Mouse (Mus musculus) heart, embryonic 13.5 days (tissue): ENCODE results near the gene Wipf1. TPM values are rescaled to one million over a fixed set of nuclear protein-coding genes. Genes with fewer than 3 reads are reported as not detected.

ENCODE experiments used
- ATAC-seq: fragments of 200-750 bp; cut with Nextera tagmentation; 2 replicates; pipeline ENCODE4 v1.8.0; 2017; ENCODE audit warnings: moderate TSS enrichment; ENCODE audit not compliant: insufficient number of reproducible peaks, low FRiP score, low TSS enrichment; ENCODE audit errors: extremely low read depth
- H3K27ac ChIP-seq: fragments of 300-500 bp; sonication (generic); replicated peaks from 2 replicates; pipeline ENCODE4 v1.5.1; 2015; ENCODE audit warnings: moderate library complexity, mild to moderate bottlenecking, inconsistent platforms
- H3K27me3 ChIP-seq: fragments of 300-500 bp; sonication (generic); replicated peaks from 2 replicates; pipeline ENCODE4 v1.6.1; 2015; ENCODE audit warnings: mild to moderate bottlenecking, inconsistent platforms
- H3K36me3 ChIP-seq: fragments of 300-500 bp; sonication (generic); 2 replicates; pipeline ENCODE4 v1.6.1; 2015; ENCODE audit warnings: mild to moderate bottlenecking, inconsistent platforms
- H3K4me1 ChIP-seq: fragments of 300-500 bp; sonication (generic); 2 replicates; pipeline ENCODE4 v1.6.1; 2015; ENCODE audit warnings: inconsistent platforms
- H3K4me2 ChIP-seq: fragments of 300-500 bp; sonication (generic); 2 replicates; pipeline ENCODE4 v1.6.1; 2015; ENCODE audit warnings: inconsistent platforms, mild to moderate bottlenecking, moderate library complexity
- H3K4me3 ChIP-seq: fragments of 300-500 bp; sonication (generic); 2 replicates; pipeline ENCODE4 v1.5.1; 2015; ENCODE audit warnings: moderate library complexity, mild to moderate bottlenecking, inconsistent platforms
- H3K9ac ChIP-seq: fragments of 300-500 bp; sonication (generic); 2 replicates; pipeline ENCODE4 v1.6.1; 2015; ENCODE audit warnings: inconsistent platforms, mild to moderate bottlenecking, moderate library complexity
- H3K9me3 ChIP-seq: fragments of 300-500 bp; sonication (generic); 2 replicates; pipeline ENCODE4 v1.6.1; 2016; ENCODE audit warnings: inconsistent platforms
- WGBS: fragments of 180-500 bp; shearing (Covaris S2); methylation state at CpG from one replicate; pipeline ENCODE4 v1.1.7; 2015; ENCODE audit warnings: mixed read lengths; 5-methylcytosine and 5-hydroxymethylcytosine counted together
- polyA plus RNA-seq: library from polyadenylated mRNA; unstranded; fragments of >200 nt; fragmentation: Nextera tagmentation; extraction: Ambion mirVana; gene quantifications from 2 replicates; pipeline ENCODE4 v1.2.1, GENCODE M21; 2015

Wipf1 gene
- polyA plus RNA-seq, 1 experiment from 2014 or later = 5.0 TPM

GRCm38 (mm10) chr2:73467071-73467851, 62.3 kb downstream of the Wipf1 start:
- H3K27ac ChIP-seq = no peak overlapping the region
- H3K4me2 ChIP-seq = no peak overlapping the region
- H3K36me3 ChIP-seq = no peaks in the 10 kb centered on the region
- no peak overlapping the region for H3K4me3 ChIP-seq
- WGBS = 65% methylated on average over 7 of the region's 7 CpGs
- no peak overlapping the region for H3K9ac ChIP-seq
- H3K27me3 ChIP-seq = no peaks in the 10 kb centered on the region
- H3K9me3 ChIP-seq = no peaks in the 10 kb centered on the region
- no peak for ATAC-seq
- H3K4me1 ChIP-seq = peaks cover 26% of the 10 kb centered on the region

DNA sequence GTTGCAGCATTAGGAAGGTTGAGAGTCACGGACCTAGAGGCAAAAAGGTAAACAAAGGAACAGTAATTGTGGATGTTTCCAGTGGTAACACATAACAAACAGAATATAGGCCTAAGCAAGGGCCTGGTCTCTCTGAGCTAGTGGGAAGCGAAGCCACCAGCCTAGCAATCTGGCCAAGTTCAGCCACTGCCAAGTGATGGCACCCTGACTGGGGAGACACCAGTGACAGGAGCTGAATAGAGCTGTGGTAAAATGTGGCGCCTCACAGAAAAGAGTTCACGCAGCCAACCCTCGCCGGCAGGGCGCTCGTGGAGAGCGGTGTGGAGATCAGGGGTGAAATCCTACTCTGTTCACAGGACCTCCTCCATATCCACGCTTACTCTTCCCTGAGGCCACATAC, 63.1 kb downstream of the Wipf1 start:
- no peaks in the 10 kb centered on the region for H3K36me3 ChIP-seq
- H3K9ac ChIP-seq = no peak overlapping the region
- no peaks in the 10 kb centered on the region for H3K9me3 ChIP-seq
- WGBS = 90% methylated on average over 10 of the region's 10 CpGs
- no peak overlapping the region for H3K4me3 ChIP-seq
- peaks cover 26% of the 10 kb centered on the region for H3K4me1 ChIP-seq
- H3K27me3 ChIP-seq = no peaks in the 10 kb centered on the region
- no peak for ATAC-seq
- H3K27ac ChIP-seq = no peak overlapping the region
- H3K4me2 ChIP-seq = no peak overlapping the region

GRCm38 (mm10) chr2:73463431-73464194, 65.9 kb downstream of the Wipf1 start:
- no peak for ATAC-seq
- H3K4me3 ChIP-seq = no peak overlapping the region
- no peak overlapping the region for H3K9ac ChIP-seq
- no peak overlapping the region for H3K4me2 ChIP-seq
- WGBS = 20% methylated on average over 7 of the region's 7 CpGs
- no peaks in the 10 kb centered on the region for H3K27me3 ChIP-seq
- no peaks in the 10 kb centered on the region for H3K9me3 ChIP-seq
- peaks cover 27% of the 10 kb centered on the region for H3K4me1 ChIP-seq
- H3K36me3 ChIP-seq = no peaks in the 10 kb centered on the region
- H3K27ac ChIP-seq = peak overlapping the region; percentile 28

DNA sequence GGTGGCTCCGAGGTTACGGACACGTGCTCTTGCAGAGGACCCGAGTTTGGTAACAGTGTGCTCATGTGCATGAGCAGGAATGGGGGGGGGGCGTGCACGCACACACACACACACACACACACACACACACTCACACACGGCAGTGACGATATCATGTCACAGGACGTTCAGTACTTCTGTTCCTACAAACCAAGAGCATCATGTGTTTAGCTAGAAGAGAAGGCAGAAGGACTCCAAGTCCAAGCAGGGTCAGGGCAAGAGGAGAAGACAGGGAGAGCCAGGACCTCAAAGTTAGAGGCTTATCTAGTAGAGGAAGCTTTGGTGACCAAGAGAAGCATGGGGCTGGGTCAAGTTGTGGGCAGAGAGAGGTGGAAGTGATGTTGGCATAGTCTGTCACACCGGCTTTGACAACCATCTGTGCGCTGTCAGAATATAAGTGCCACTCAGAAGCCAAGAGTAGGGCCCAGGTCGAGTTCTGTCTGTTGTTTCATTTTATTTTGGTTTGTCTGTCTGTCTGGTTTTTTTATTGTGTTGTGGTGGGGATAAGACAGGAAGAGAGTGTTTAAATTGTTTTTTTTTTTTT, 66.7 kb downstream of the Wipf1 start:
- 79% methylated on average over 12 of the region's 12 CpGs for WGBS
- H3K27me3 ChIP-seq = no peaks in the 10 kb centered on the region
- no peak for ATAC-seq
- no peaks in the 10 kb centered on the region for H3K9me3 ChIP-seq
- peaks cover 27% of the 10 kb centered on the region for H3K4me1 ChIP-seq
- H3K4me3 ChIP-seq = no peak overlapping the region
- no peak overlapping the region for H3K4me2 ChIP-seq
- no peak overlapping the region for H3K9ac ChIP-seq
- H3K36me3 ChIP-seq = no peaks in the 10 kb centered on the region
- H3K27ac ChIP-seq = no peak overlapping the region

DNA sequence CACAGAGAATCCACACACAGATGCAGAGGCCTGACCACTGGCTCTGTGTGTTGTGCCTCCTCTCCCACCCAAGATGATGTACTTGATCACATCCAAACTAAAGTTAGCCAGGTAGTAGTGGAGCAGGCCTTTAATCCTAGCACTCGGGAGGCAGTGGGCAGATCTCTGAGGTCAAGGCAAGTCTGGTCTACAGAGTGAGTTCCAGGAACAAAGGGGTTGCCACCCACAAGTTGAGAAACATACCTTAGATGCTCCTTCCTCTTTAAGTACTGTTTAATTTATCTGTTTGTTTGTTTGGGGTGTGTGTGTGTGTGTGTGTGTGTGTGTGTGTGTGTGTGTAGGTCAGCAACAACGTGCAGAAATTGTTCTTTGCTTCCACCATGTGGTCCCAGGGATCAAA, 67.3 kb downstream of the Wipf1 start:
- Histone ChIP-seq H3K9ac (no peak overlapping the region), H3K36me3 (no peaks in the 10 kb centered on the region), H3K4me3 (no peak overlapping the region), H3K4me1 (peaks cover 27% of the 10 kb centered on the region), H3K9me3 (no peaks in the 10 kb centered on the region), H3K27me3 (no peaks in the 10 kb centered on the region), H3K4me2 (no peak overlapping the region), H3K27ac (no peak overlapping the region)
- no peak for ATAC-seq
- WGBS = 71% methylated on average over 2 of the region's 2 CpGs

GRCm38 (mm10) chr2:73460168-73460567, 69.4 kb downstream of the Wipf1 start:
- ATAC-seq = no peak
- Histone ChIP-seq H3K4me3 (no peak overlapping the region), H3K9me3 (no peaks in the 10 kb centered on the region), H3K4me2 (no peak overlapping the region), H3K9ac (no peak overlapping the region), H3K27me3 (no peaks in the 10 kb centered on the region), H3K27ac (no peak overlapping the region), H3K4me1 (peaks cover 27% of the 10 kb centered on the region), H3K36me3 (no peaks in the 10 kb centered on the region)
- 23% methylated on average over 3 of the region's 3 CpGs for whole genome bisulfite sequencing

- Histone ChIP-seq H3K27ac (no peak overlapping the region), H3K4me3 (no peak overlapping the region), H3K36me3 (no peaks in the 10 kb centered on the region), H3K9me3 (no peaks in the 10 kb centered on the region), H3K9ac (no peak overlapping the region), H3K4me2 (no peak overlapping the region), H3K4me1 (peaks cover 27% of the 10 kb centered on the region), H3K27me3 (no peaks in the 10 kb centered on the region)
- WGBS = 71% methylated on average over 4 of the region's 4 CpGs
- ATAC-seq = no peak
Observed at GRCm38 (mm10) chr2:73459607-73460153, 69.9 kb downstream of the Wipf1 start.

DNA sequence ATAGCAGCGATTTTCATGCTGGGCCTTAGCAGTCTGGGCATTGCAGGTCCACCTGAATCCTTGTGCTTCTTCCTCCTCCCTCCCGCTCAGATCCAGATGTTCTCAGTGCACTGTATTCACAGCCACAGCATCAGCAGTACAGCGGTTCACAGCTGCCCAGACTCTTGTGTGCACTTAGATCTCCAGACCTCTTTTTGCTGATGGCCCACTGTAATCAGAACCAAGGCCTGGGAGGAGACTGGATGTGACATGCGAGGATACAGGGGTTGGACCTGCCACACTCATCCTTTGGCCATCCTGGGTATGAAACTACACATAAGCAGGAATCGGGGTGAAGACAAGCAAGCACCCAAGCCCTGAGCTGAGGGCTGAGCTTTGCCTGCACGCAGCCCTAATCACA, 72.6 kb downstream of the Wipf1 start:
- Histone ChIP-seq H3K9ac (no peak overlapping the region), H3K36me3 (no peaks in the 10 kb centered on the region), H3K4me3 (no peak overlapping the region), H3K27ac (no peak overlapping the region), H3K27me3 (no peaks in the 10 kb centered on the region), H3K4me1 (peaks cover 12% of the 10 kb centered on the region; the same call in 1 of the 2 replicates), H3K9me3 (no peaks in the 10 kb centered on the region), H3K4me2 (no peak overlapping the region)
- ATAC-seq = no peak
- 83% methylated on average over 6 of the region's 6 CpGs for WGBS

DNA sequence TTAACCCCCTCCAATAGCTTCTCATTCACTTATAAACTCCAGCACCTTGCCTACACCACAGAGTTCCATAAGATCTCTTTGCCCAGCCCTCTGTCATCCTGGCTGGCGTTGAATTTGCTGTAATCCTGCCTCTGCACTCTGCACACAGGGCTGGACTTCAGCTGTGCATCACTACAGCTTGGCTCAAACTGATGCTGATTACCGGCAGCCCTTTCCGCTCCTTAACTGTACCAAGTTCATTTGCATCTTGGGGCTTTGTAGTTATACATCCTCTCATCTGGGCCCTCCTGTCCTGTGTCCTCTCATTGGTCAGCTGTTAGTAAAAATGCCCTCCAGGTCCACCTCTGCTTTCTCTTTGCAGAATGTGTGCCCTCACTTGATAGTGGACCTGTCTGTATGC, 73.4 kb downstream of the Wipf1 start:
- Histone ChIP-seq H3K4me3 (no peak overlapping the region), H3K4me1 (peaks cover 12% of the 10 kb centered on the region; the same call in 1 of the 2 replicates), H3K27ac (no peak overlapping the region), H3K9ac (no peak overlapping the region), H3K4me2 (no peak overlapping the region), H3K36me3 (no peaks in the 10 kb centered on the region), H3K27me3 (no peaks in the 10 kb centered on the region), H3K9me3 (no peaks in the 10 kb centered on the region)
- 81% methylated on average over 3 of the region's 3 CpGs for WGBS
- ATAC-seq = no peak

DNA sequence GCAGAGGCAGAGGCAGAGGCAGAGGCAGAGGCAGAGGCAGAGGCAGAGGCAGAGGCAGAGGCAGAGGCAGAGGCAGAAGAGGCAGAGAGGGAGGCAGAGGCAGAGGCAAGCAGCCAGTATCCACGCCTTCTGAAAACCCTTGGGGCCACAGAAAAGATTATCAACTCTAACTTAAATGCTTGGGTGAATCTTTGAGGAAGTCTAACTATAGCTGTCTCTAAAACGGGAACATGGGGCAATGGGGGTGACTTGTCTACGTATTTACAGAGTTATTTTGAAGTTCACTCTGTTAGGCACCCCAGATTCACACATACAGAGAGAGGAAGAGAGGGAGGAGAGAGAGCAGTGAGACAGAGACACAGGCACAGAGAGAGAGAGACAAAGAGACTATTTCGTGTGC, 74.0 kb downstream of the Wipf1 start:
- Histone ChIP-seq H3K4me1 (peaks cover 13% of the 10 kb centered on the region; the same call in 1 of the 2 replicates), H3K9me3 (no peaks in the 10 kb centered on the region), H3K27me3 (no peaks in the 10 kb centered on the region), H3K36me3 (no peaks in the 10 kb centered on the region), H3K27ac (no peak overlapping the region), H3K4me2 (no peak overlapping the region), H3K4me3 (no peak overlapping the region), H3K9ac (no peak overlapping the region)
- 78% methylated on average over 4 of the region's 4 CpGs for WGBS
- no peak for ATAC-seq

DNA sequence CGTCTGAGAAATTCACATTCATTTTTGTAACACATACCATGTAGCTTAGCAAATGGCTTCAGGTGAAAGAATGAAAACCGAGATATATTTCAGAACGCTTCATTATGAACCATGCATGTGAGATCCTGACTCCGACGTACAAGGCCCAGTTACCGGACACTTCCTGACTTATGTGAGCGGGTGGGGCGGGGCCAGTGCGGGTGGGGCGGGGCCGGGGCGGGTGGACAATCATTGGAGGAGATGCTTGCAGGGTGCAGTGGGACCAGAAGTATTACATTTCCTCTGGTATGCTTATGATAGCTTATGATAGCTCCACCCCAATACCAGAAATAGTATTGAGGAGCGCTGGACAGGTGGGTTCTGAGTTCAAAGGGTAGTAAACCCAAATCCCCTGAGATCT, 74.9 kb downstream of the Wipf1 start:
- Histone ChIP-seq H3K9me3 (no peaks in the 10 kb centered on the region), H3K4me3 (no peak overlapping the region), H3K27me3 (no peaks in the 10 kb centered on the region), H3K4me2 (no peak overlapping the region), H3K4me1 (peaks cover 11% of the 10 kb centered on the region; the same call in 1 of the 2 replicates), H3K36me3 (no peaks in the 10 kb centered on the region), H3K27ac (no peak overlapping the region), H3K9ac (no peak overlapping the region)
- ATAC-seq = no peak
- WGBS = 78% methylated on average over 13 of the region's 13 CpGs
